Mouse (Mus musculus) forebrain, embryonic 13.5 days (tissue): ENCODE data around the gene Egln1. TPM values are rescaled to one million over a fixed set of nuclear protein-coding genes. Genes with fewer than 3 reads are reported as not detected.

ENCODE experiments used
- ATAC-seq: fragments of 200-750 bp; cut with Nextera tagmentation; 2 replicates; pipeline ENCODE4 v1.8.0; 2017
- H3K27ac ChIP-seq: fragments of 300-500 bp; sonication (generic); 2 replicates; pipeline ENCODE4 v1.5.1; 2015; ENCODE audit warnings: inconsistent platforms, mild to moderate bottlenecking, moderate library complexity
- H3K27me3 ChIP-seq: fragments of 300-500 bp; sonication (generic); 2 replicates; pipeline ENCODE4 v1.6.1; 2015; ENCODE audit warnings: mild to moderate bottlenecking, inconsistent platforms
- H3K36me3 ChIP-seq: fragments of 300-500 bp; sonication (generic); 2 replicates; pipeline ENCODE4 v1.6.1; 2015; ENCODE audit warnings: mild to moderate bottlenecking, inconsistent platforms; ENCODE audit not compliant: poor library complexity, severe bottlenecking
- H3K4me1 ChIP-seq: fragments of 300-500 bp; sonication (generic); 2 replicates; pipeline ENCODE4 v1.6.1; 2015; ENCODE audit warnings: inconsistent platforms
- H3K4me2 ChIP-seq: fragments of 300-500 bp; sonication (generic); 2 replicates; pipeline ENCODE4 v1.6.1; 2015; ENCODE audit warnings: inconsistent platforms, mild to moderate bottlenecking, moderate library complexity
- H3K4me3 ChIP-seq: fragments of 300-500 bp; sonication (generic); 2 replicates; pipeline ENCODE4 v1.5.1; 2015; ENCODE audit warnings: mild to moderate bottlenecking, inconsistent platforms
- H3K9ac ChIP-seq: fragments of 300-500 bp; sonication (generic); 2 replicates; pipeline ENCODE4 v1.6.1; 2015; ENCODE audit warnings: mild to moderate bottlenecking, inconsistent platforms
- H3K9me3 ChIP-seq: fragments of 300-500 bp; sonication (generic); replicated peaks from 2 replicates; pipeline ENCODE4 v1.6.1; 2016; ENCODE audit warnings: inconsistent platforms
- WGBS: fragments of 180-500 bp; shearing (Covaris S2); methylation state at CpG from one replicate; pipeline ENCODE4 v1.1.7; 2015; 5-methylcytosine and 5-hydroxymethylcytosine counted together
- polyA plus RNA-seq: library from polyadenylated mRNA; unstranded; fragments of >200 nt; fragmentation: Nextera tagmentation; extraction: Ambion mirVana; gene quantifications from 2 replicates; pipeline ENCODE4 v1.2.1, GENCODE M21; 2015

Egln1 gene
- polyA plus RNA-seq, 1 experiment from 2014 or later = 18.0 TPM

GRCm38 (mm10) chr8:124937293-124937692 lies 11.8 kb downstream of the Egln1 start:
- ATAC-seq = no peak
- 97% methylated on average over 4 of the region's 4 CpGs for WGBS
- H3K27ac ChIP-seq = no peak overlapping the region
- no peaks in the 10 kb centered on the region for H3K4me1 ChIP-seq
- H3K36me3 ChIP-seq = peaks cover 46% of the 10 kb centered on the region
- no peaks in the 10 kb centered on the region for H3K27me3 ChIP-seq
- H3K9ac ChIP-seq = no peak overlapping the region
- H3K9me3 ChIP-seq = no peaks in the 10 kb centered on the region
- H3K4me3 ChIP-seq = no peak overlapping the region
- H3K4me2 ChIP-seq = no peak overlapping the region

GRCm38 (mm10) chr8:124936699-124937098 lies 12.4 kb downstream of the Egln1 start:
- Histone ChIP-seq H3K4me2 (no peak overlapping the region), H3K27ac (no peak overlapping the region), H3K4me1 (no peaks in the 10 kb centered on the region), H3K4me3 (no peak overlapping the region), H3K27me3 (no peaks in the 10 kb centered on the region), H3K36me3 (peaks cover 44% of the 10 kb centered on the region), H3K9ac (no peak overlapping the region), H3K9me3 (no peaks in the 10 kb centered on the region)
- no peak for ATAC-seq
- WGBS = 95% methylated on average over 10 of the region's 10 CpGs

- H3K27me3 ChIP-seq = no peaks in the 10 kb centered on the region
- WGBS = 90% methylated on average over 5 of the region's 5 CpGs
- H3K9me3 ChIP-seq = 0 out of 2 replicates have a peak, but pooled peaks cover 5% of the 10 kb centered on the region
- no peaks in the 10 kb centered on the region for H3K4me1 ChIP-seq
- no peak for ATAC-seq
- H3K27ac ChIP-seq = no peak overlapping the region
- H3K36me3 ChIP-seq = peaks cover 32% of the 10 kb centered on the region
- no peak overlapping the region for H3K4me2 ChIP-seq
- H3K9ac ChIP-seq = no peak overlapping the region
- H3K4me3 ChIP-seq = no peak overlapping the region
These were observed 14.0 kb downstream of the Egln1 start for GRCm38 (mm10) chr8:124935116-124935515.

- Histone ChIP-seq H3K9ac (no peak overlapping the region), H3K4me2 (no peak overlapping the region), H3K27me3 (no peaks in the 10 kb centered on the region), H3K9me3 (0 out of 2 replicates have a peak, but pooled peaks cover 5% of the 10 kb centered on the region), H3K4me3 (no peak overlapping the region), H3K36me3 (peaks cover 14% of the 10 kb centered on the region; the same call in 1 of the 2 replicates), H3K4me1 (no peaks in the 10 kb centered on the region), H3K27ac (no peak overlapping the region)
- 93% methylated on average over 3 of the region's 3 CpGs for WGBS
- no peak for ATAC-seq
These were observed 16.7 kb downstream of the Egln1 start for GRCm38 (mm10) chr8:124932435-124932834.

- Histone ChIP-seq H3K9me3 (0 out of 2 replicates have a peak, but pooled peaks cover 5% of the 10 kb centered on the region), H3K4me2 (no peak overlapping the region), H3K27ac (no peak overlapping the region), H3K36me3 (peaks cover 16% of the 10 kb centered on the region), H3K9ac (no peak overlapping the region), H3K27me3 (no peaks in the 10 kb centered on the region), H3K4me3 (no peak overlapping the region), H3K4me1 (0 out of 2 replicates have a peak, but pooled peaks cover 6% of the 10 kb centered on the region)
- ATAC-seq = no peak
- WGBS = 93% methylated on average over 4 of the region's 4 CpGs
These were observed 18.5 kb downstream of the Egln1 start for GRCm38 (mm10) chr8:124930649-124931048.

- WGBS = 91% methylated on average over 13 of the region's 13 CpGs
- H3K9me3 ChIP-seq = 0 out of 2 replicates have a peak, but pooled peaks cover 5% of the 10 kb centered on the region
- no peak for ATAC-seq
These were observed 19.0 kb downstream of the Egln1 start for GRCm38 (mm10) chr8:124930086-124930485.

GRCm38 (mm10) chr8:124929006-124929405 lies 20.1 kb downstream of the Egln1 start:
- WGBS = 93% methylated on average over 11 of the region's 11 CpGs
- ATAC-seq = no peak
- no peak overlapping the region for H3K27ac ChIP-seq

More at GRCm38 (mm10) chr8:124930086-124930485, 19.0 kb downstream of the Egln1 start:
- Histone ChIP-seq H3K4me2 (no peak overlapping the region), H3K9ac (no peak overlapping the region), H3K27me3 (no peaks in the 10 kb centered on the region), H3K27ac (no peak overlapping the region), H3K4me1 (0 out of 2 replicates have a peak, but pooled peaks cover 6% of the 10 kb centered on the region), H3K36me3 (peaks cover 20% of the 10 kb centered on the region), H3K4me3 (no peak overlapping the region)

GRCm38 (mm10) chr8:124926351-124926771 lies 22.8 kb downstream of the Egln1 start:
- Histone ChIP-seq H3K36me3 (peaks cover 29% of the 10 kb centered on the region), H3K27me3 (no peaks in the 10 kb centered on the region), H3K4me1 (peaks cover 6% of the 10 kb centered on the region; the same call in 1 of the 2 replicates), H3K27ac (no peak overlapping the region), H3K4me2 (no peak overlapping the region), H3K9ac (no peak overlapping the region), H3K4me3 (no peak overlapping the region), H3K9me3 (0 out of 2 replicates have a peak, but pooled peaks cover 4% of the 10 kb centered on the region)
- no peak for ATAC-seq
- WGBS = 86% methylated on average over 10 of the region's 10 CpGs

More at GRCm38 (mm10) chr8:124929006-124929405, 20.1 kb downstream of the Egln1 start:
- H3K9me3 ChIP-seq = 0 out of 2 replicates have a peak, but pooled peaks cover 5% of the 10 kb centered on the region
- H3K27me3 ChIP-seq = no peaks in the 10 kb centered on the region
- no peak overlapping the region for H3K4me3 ChIP-seq
- no peak overlapping the region for H3K9ac ChIP-seq
- H3K4me1 ChIP-seq = 0 out of 2 replicates have a peak, but pooled peaks cover 6% of the 10 kb centered on the region
- peaks cover 29% of the 10 kb centered on the region for H3K36me3 ChIP-seq
- no peak overlapping the region for H3K4me2 ChIP-seq

GRCm38 (mm10) chr8:124925544-124926266 lies 23.4 kb downstream of the Egln1 start:
- H3K4me2 ChIP-seq = no peak overlapping the region
- H3K4me3 ChIP-seq = no peak overlapping the region
- no peak overlapping the region for H3K27ac ChIP-seq
- WGBS = 95% methylated on average over 14 of the region's 14 CpGs
- H3K9ac ChIP-seq = no peak overlapping the region
- H3K27me3 ChIP-seq = no peaks in the 10 kb centered on the region
- peaks cover 29% of the 10 kb centered on the region for H3K36me3 ChIP-seq
- no peak for ATAC-seq
- H3K4me1 ChIP-seq = peaks cover 6% of the 10 kb centered on the region; the same call in 1 of the 2 replicates
- no peaks in the 10 kb centered on the region for H3K9me3 ChIP-seq

- ATAC-seq = no peak
- 88% methylated on average over 15 of the region's 15 CpGs for WGBS
- no peak overlapping the region for H3K4me3 ChIP-seq
- no peaks in the 10 kb centered on the region for H3K27me3 ChIP-seq
- H3K4me1 ChIP-seq = peaks cover 6% of the 10 kb centered on the region; the same call in 1 of the 2 replicates
- H3K4me2 ChIP-seq = no peak overlapping the region
- no peak overlapping the region for H3K27ac ChIP-seq
- no peak overlapping the region for H3K9ac ChIP-seq
- H3K36me3 ChIP-seq = peaks cover 29% of the 10 kb centered on the region
- H3K9me3 ChIP-seq = no peaks in the 10 kb centered on the region
These were observed 25.0 kb downstream of the Egln1 start for GRCm38 (mm10) chr8:124923971-124924652.

- no peak overlapping the region for H3K9ac ChIP-seq
- no peaks in the 10 kb centered on the region for H3K27me3 ChIP-seq
- peaks cover 23% of the 10 kb centered on the region for H3K36me3 ChIP-seq
- no peak for ATAC-seq
- no peak overlapping the region for H3K4me2 ChIP-seq
- no peak overlapping the region for H3K4me3 ChIP-seq
- 91% methylated on average over 11 of the region's 11 CpGs for WGBS
- H3K4me1 ChIP-seq = peaks cover 20% of the 10 kb centered on the region
- no peak overlapping the region for H3K27ac ChIP-seq
- no peaks in the 10 kb centered on the region for H3K9me3 ChIP-seq
These were observed 26.5 kb downstream of the Egln1 start for GRCm38 (mm10) chr8:124922490-124923089.
